10 mouse cellular contexts compared by ENCODE assay signal in the genomic region with DNA sequence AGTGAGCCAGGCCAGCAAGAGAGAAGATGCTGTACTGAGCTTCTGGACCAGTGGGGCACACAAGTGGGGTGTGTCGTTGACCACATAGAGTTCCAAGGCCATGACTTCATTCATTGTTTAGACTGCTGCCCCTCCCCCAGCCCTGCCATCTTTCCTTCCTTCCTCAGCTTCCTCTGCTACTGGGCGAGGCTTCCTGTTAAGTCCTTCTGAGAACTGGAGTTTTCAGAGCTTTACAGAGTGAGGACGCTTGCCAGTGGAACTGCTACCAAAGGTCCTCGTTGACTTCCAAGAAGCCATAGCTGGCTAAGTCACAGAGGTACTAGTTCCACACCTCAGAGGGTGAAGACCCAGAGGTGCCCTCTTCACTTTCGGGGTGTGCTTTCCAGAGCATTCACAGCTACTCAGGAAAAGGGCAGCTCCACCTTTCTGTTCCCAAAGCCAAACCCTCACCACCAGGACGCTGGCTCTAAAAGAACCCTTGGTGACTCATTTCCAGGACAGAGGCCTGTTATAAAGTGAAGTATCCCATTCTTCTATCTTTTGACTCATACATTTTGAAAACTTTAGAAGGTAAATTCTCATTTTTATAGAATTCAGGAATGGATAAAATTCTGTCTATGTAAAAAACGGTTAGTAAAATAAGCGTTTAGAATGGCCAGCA. TPM values are rescaled to one million over a fixed set of nuclear protein-coding genes. Genes with fewer than 3 reads are reported as not detected.
DNase-seq lines count a peak whose midpoint lies in the region; ATAC-seq lines count a peak whose summit lies in the region.
"Had no signal": no experiment of that assay in that cellular context is flagged by ENCODE, and none has a peak within 500 bp of the region (broad histone marks: within the 10 kb centered on the region; RNA-seq: fewer than 3 reads in every experiment).

No protein-coding gene starts in this region.

- no peaks in the 10 kb centered on the region for H3K9me3 ChIP-seq in lung, embryonic 15.5 days
- no peaks in the 10 kb centered on the region for H3K9me3 ChIP-seq in midbrain, embryonic 14.5 days (ENCODE audit: control insufficient read depth, low read length)
- no peaks in the 10 kb centered on the region for H3K9me3 ChIP-seq in hindbrain, embryonic 16.5 days (ENCODE audit: control insufficient read depth, low read length)
- H3K9me3 ChIP-seq: liver, embryonic 15.5 days had no signal

- H3K27ac ChIP-seq in brown adipose tissue, adult 24 weeks (replicated peaks; ENCODE audit: low read depth, low read length): peak overlapping the region; percentile 99
- H3K27ac ChIP-seq in lung, embryonic 15.5 days: peak overlapping the region; percentile 40
- H3K27ac ChIP-seq in midbrain, embryonic 14.5 days (replicated peaks; ENCODE audit: low read depth, low read length): no peak overlapping the region
- no peak overlapping the region for H3K27ac ChIP-seq in hindbrain, embryonic 16.5 days (ENCODE audit: low read depth, low read length)
- H3K27ac ChIP-seq: liver, embryonic 15.5 days had no signal

- WGBS in lung, embryonic 15.5 days: 71% methylated on average over 8 of the region's 8 CpGs
- WGBS in midbrain, embryonic 14.5 days: 88% methylated on average over 8 of the region's 8 CpGs
- WGBS in hindbrain, embryonic 16.5 days: 86% methylated on average over 8 of the region's 8 CpGs

- no peak overlapping the region for H3K4me3 ChIP-seq in brown adipose tissue, adult 24 weeks (ENCODE audit: insufficient read depth, low read depth, low read length)
- H3K4me3 ChIP-seq in lung, embryonic 15.5 days: no peak overlapping the region
- no peak overlapping the region for H3K4me3 ChIP-seq in midbrain, embryonic 14.5 days (replicated peaks; ENCODE audit: low read depth, low read length)
- no peak overlapping the region for H3K4me3 ChIP-seq in hindbrain, embryonic 16.5 days (ENCODE audit: low read length)
- H3K4me3 ChIP-seq: erythroblast, embryonic 14.5 days; liver, embryonic 15.5 days had no signal

- H3K27me3 ChIP-seq in lung, embryonic 15.5 days: no peaks in the 10 kb centered on the region
- no peaks in the 10 kb centered on the region for H3K27me3 ChIP-seq in midbrain, embryonic 14.5 days (ENCODE audit: control insufficient read depth, insufficient read depth, low read length)
- no peaks in the 10 kb centered on the region for H3K27me3 ChIP-seq in hindbrain, embryonic 16.5 days (replicated peaks; ENCODE audit: control insufficient read depth, insufficient read depth, low read length)
- H3K27me3 ChIP-seq: liver, embryonic 15.5 days had no signal

- peak; percentile 32 for ATAC-seq in inflammation-experienced regulatory T-cells, adult 6 months
- peak; percentile 43; the same call in 1 of the 2 replicates for ATAC-seq in lung, embryonic 15.5 days (ENCODE audit: borderline replicate concordance, extremely low read depth, low FRiP score, low TSS enrichment)
- no peak for ATAC-seq in midbrain, embryonic 14.5 days (ENCODE audit: low FRiP score, low TSS enrichment)
- no peak for ATAC-seq in hindbrain, embryonic 16.5 days

- DNase-seq in CD4-positive, CD25-positive, alpha-beta regulatory T cell, adult 2 months (ENCODE audit: low read depth, low spot score): peak; percentile 41
- no peak for DNase-seq in midbrain, embryonic 14.5 days
- DNase-seq in thymus, postnatal 14 days: no peak
- no peak for DNase-seq in embryo, embryonic 10 days (ENCODE audit: low spot score)

- H3K9ac ChIP-seq in lung, embryonic 15.5 days: no peak overlapping the region
- H3K9ac ChIP-seq in midbrain, embryonic 14.5 days (replicated peaks; ENCODE audit: low read length): no peak overlapping the region
- H3K9ac ChIP-seq in hindbrain, embryonic 16.5 days (ENCODE audit: low read depth, low read length): no peak overlapping the region
- H3K9ac ChIP-seq: liver, embryonic 15.5 days had no signal

- H3K4me1 ChIP-seq in brown adipose tissue, adult 24 weeks (ENCODE audit: control insufficient read depth, insufficient read depth, insufficient read length, low read length): peaks cover 47% of the 10 kb centered on the region
- peaks cover 26% of the 10 kb centered on the region for H3K4me1 ChIP-seq in lung, embryonic 15.5 days
- H3K4me1 ChIP-seq in midbrain, embryonic 14.5 days (ENCODE audit: control insufficient read depth, insufficient read depth, low read length): no peaks in the 10 kb centered on the region
- no peaks in the 10 kb centered on the region for H3K4me1 ChIP-seq in hindbrain, embryonic 16.5 days (ENCODE audit: control insufficient read depth, insufficient read depth, low read depth, low read length)
- H3K4me1 ChIP-seq: liver, embryonic 15.5 days had no signal

- H3K4me2 ChIP-seq in lung, embryonic 15.5 days: no peak overlapping the region
- H3K4me2 ChIP-seq in midbrain, embryonic 14.5 days (ENCODE audit: low read length): no peak overlapping the region
- H3K4me2 ChIP-seq in hindbrain, embryonic 16.5 days (ENCODE audit: low read length): no peak overlapping the region
- H3K4me2 ChIP-seq: liver, embryonic 15.5 days had no signal

- no peaks in the 10 kb centered on the region for H3K36me3 ChIP-seq in lung, embryonic 15.5 days
- H3K36me3 ChIP-seq in midbrain, embryonic 14.5 days (ENCODE audit: control insufficient read depth, insufficient read depth, low read length): no peaks in the 10 kb centered on the region
- no peaks in the 10 kb centered on the region for H3K36me3 ChIP-seq in hindbrain, embryonic 16.5 days (ENCODE audit: control insufficient read depth, insufficient read depth, low read length)
- H3K36me3 ChIP-seq: liver, embryonic 15.5 days had no signal

RNA-seq across cellular contexts. Expression of a gene that starts 49.6 kb away (rescaled TPM):
- polyA plus RNA-seq in brown adipose tissue, adult 24 weeks (2012; ENCODE audit: insufficient read depth, insufficient read length, missing spikeins): 10.8 and 12.6 TPM in 2 replicates
- polyA plus RNA-seq in inflammation-experienced regulatory T-cells, adult 6 months (2017; shearing (Covaris generic)): 10 to 100 TPM; 17.0 to 31.7 (median 27.5) TPM
- 19.6 and 25.2 TPM in 2 replicates for polyA plus RNA-seq in lung, embryonic 15.5 days (2015; fragmentation: Nextera tagmentation; extraction: Ambion mirVana)
- polyA plus RNA-seq in midbrain, embryonic 14.5 days (2014; fragmentation: Nextera tagmentation; extraction: Ambion mirVana): 26.6 and 35.1 TPM in 2 replicates
- polyA plus RNA-seq in hindbrain, embryonic 16.5 days (2015; fragmentation: Nextera tagmentation; extraction: Ambion mirVana): 23.0 and 26.8 TPM in 2 replicates

Comparison
In these comparisons a context has a peak if more than half of its experiments do, and no peak if none do; other contexts are left out.
1. H3K27ac ChIP-seq: peak in brown adipose tissue, adult 24 weeks (single experiment) and lung, embryonic 15.5 days (single experiment); none in midbrain, embryonic 14.5 days (single experiment) and hindbrain, embryonic 16.5 days (single experiment).
2. ATAC-seq: peak in inflammation-experienced regulatory T-cells, adult 6 months (single experiment) and lung, embryonic 15.5 days (single experiment); none in midbrain, embryonic 14.5 days (single experiment) and hindbrain, embryonic 16.5 days (single experiment).